Mouse (Mus musculus) spleen, postnatal 14 days (tissue): Measurements from ENCODE around the gene Hsd17b13.
"Not testable (repeated sequence)": the region's sequence is repeated elsewhere in the genome, so short reads cannot be mapped to it uniquely, and the experiment has no call there.

Source experiments
- DNase-seq, 2 experiments: peaks; one replicate each; pipeline ENCODE4 v3.0.0; 2021 to 2022; ENCODE audit warnings: low spot score in 2 of 2

Hsd17b13 gene

DNA sequence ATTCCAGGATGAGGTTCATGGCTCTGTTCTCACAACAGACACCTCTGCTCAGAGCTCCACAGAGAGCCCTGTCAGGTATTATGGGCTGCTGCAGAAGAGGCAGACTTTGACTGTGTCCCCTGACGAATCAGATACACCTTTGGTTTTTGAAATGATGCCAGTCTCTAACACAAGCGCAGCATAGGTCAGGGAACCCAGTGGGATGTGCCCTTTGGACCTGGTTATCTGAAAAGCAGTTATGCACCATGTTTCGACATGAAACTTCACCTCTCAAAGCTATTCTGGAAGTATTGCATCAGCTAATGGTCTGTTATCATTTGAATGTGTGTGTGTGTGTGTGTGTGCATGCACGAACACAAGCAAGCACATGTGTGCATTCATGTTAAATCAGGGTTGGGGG, at the start of gene Hsd17b13:
Hsd17b13 (minus strand) TSS at position 114 of the 400 bp plus-strand sequence.
- DNase-seq: no peak

DNA sequence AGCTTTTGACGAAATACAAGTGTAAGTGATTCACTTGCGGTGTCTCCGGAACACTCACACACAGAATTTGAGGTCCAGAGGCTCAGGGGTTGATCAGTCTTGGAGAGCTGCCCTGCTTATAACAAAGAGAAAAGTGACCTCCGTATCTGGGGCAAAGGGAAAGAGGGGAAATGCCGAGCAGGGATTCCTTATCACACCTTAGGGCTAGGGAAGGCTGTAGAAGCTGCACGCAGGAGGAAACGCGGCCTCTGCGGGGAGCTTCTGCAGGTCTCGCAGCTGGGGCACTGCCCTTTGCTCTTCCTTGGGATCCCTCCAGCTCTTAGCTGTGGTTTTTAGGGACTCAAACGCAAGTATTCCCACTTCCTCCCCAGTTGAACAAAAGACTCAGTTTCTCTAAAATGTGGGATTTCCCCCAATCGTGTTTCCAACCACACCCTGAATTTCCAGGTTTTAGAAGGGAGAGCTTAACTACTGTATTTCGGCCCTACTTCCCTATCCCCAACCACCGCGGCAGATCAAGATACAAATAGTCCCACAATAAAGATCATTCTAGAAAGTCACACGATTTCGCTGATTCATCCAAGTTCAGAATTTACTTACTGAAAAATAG, 48.1 kb upstream of the Hsd17b13 start:
- no peak for DNase-seq

DNA sequence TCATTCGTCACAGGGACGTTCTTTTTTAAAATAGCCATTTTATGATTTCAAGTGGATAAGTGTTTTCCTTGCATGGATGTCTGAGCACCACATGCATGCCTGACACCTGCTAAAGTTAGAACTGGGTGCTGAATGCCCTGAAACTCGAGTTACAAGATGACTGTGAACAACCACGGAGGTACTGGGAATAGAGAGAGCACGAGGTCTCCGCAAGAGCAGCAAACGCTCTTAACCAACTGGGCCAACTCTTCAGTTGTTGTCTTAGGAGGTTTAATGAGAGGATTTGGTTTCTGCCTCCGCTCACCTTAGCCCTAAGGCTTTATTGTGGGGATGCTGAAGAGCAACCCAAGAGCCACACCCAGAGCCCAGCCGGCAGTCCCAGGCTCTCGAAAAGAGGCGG, 47.6 kb upstream of the Hsd17b13 start:
- DNase-seq: no peak

DNA sequence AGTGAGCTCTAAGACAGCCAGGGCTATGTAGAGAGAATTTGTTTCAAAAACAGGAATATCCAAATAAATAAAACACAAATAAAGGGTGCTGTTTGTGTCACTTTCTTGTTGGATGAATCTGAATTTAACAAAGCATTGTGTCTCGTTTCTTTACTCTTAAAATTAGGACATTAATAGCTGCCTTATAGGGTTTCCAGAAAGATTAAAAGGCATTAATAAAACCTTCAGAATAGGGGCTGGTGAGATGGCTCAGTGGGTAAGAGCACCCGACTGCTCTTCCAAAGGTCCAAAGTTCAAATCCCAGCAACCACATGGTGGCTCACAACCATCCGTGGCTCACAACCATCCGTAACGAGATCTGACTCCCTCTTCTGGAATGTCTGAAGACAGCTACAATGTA, 47.0 kb upstream of the Hsd17b13 start:
- not testable (repeated sequence) for DNase-seq

DNA sequence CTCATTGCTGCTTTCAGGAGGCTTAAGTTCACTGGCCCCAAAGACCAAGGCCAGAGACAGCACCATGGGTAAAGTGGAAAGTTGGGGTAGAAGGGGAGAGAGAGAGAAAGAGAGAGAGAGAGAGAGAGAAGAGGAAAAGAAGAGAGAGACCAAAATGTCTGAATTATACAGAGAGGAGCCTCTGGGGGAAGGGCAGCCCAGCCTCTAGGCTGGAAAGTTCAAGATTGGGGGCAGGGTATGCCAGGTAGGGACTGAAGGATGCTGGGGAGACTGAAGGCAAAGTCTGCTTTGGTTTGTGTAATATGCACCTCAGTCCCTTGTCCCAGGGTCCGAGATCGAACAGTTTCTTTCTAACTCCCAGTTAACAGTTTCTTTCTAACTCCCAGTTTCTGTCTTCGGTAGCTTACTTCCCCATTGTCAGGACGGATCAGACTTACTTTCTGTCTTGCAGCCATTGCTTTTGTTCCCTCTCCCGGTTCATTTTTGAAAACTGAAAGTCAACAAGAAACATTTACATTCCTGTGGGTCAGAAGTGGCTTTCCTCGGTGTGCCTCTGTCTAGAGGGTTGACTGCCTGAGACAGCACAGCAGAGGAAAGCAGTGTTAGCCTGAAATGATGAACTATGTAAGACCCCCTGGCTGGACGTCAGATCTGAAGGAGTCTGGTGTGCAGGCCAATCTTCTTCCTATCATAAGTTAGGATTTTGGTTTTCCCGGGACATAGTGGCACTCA, 46.2 kb upstream of the Hsd17b13 start:
- no peak for DNase-seq

DNA sequence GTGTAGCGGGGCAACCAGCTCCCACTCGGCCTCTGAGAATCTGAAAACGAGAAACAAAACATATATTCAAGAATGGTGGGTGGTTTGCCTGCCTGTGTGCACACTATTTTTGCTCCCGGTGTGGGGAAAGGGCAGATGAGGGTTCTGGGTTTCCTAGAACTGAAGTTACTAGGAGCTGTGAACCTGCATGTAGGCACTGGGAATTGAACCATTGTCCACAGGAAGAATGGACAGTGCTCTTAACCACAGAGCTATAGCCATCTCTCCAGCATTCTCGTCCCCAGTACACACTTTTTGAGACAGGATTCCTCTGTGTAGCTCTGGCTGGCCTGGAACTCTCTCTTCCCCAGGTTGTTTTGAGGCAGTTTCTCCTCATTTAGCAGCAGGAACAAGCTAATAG, 45.3 kb upstream of the Hsd17b13 start:
- DNase-seq: no peak

DNA sequence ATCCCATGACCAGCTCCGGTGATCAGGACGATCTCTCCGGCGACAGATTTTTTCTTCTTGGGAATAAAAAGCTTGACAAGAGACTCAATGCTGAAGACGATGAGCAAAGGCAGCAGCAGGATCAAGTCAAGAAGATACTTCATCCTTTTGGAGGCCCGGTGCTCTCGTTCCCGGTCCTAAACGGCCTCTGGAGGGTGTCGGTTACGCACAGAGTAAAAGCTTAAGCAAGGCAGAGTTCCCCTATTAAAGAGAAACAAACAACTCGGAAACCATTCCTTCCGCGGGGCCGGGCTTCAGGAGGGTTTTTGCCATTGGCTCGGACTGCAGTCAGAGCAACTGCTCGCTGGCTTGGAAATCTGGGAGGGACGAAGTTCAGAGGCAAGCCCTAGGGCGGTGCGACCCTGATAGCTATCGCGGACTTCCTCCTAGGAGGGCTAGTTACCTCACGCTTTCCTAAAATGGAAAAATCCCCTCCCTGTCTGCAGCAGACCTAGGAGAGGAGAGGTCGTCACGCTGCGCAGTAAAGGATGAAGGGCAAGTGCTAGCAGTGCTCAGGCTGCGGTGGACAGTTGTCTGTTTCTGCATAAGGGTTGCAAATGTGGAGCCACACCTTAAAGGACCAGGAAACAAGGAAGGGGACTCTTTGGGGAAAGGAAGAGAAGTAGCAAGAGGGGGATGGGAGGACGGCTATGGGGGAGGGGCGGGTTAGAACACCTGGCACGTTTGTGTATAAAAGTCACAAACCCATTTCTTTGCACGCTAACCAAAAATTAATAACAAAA, 44.6 kb upstream of the Hsd17b13 start, which contains the start of gene Hsd17b11:
Hsd17b11 (minus strand) TSS at position 323 of the 782 bp plus-strand sequence.
- DNase-seq: peak; percentile 26 to 44

DNA sequence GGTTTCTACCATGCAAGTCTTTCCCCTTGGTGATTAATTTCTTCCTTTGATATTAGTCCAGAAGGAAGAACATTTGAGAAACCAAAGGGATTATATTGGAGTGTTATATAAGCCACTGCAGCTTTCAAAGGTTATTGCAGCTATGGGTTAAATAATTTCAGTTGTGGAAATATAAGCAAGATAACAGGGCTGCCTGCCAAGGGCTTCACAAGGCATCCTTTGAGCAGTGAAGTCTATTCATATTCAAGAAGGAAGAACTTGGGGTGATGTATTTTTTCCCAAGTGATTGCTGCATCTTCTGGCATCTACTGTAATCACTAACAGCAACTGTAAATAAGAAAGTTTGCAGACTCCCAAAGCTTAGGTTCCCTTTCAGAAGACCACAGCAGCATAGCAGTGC, 34.2 kb upstream of the Hsd17b13 start:
- DNase-seq: no peak

DNA sequence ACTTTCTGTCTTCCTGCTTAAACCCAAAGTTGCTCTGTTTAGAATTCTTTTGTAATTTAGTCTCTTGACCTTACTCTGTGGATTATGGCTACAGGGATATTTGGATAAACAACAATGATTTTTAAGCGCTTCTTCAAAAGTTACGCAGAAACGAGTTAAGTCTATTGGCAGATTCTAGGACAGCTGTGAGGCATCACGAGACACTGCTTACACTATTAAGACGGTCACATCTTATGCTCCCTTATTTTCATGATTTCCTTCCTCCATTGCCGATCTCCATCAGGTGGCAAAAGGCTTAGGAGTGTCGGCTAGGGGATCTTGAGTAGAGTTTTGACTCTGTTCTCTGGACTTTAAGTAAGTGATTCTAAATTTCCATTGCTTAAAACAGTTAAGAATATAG, 33.1 kb upstream of the Hsd17b13 start:
- no peak for DNase-seq

DNA sequence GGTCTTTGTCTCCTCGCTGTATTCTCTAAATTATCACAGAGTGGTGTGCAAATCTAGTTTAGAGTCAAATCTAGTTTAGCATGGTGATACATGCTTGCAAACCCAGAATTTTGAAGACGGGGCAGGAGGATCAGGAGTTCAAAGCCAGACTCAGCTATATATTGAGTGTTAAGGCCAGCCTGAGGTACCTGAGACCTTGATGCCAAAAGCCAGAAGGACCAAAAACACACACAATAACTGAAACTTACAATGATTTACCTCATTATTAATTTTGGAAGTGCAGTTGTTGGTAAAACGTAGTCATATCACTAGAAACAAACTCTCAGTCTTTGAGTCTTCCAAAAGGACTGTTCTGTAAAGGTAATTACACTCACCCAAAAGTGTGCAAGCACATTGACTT, 32.2 kb upstream of the Hsd17b13 start:
- no peak for DNase-seq

DNA sequence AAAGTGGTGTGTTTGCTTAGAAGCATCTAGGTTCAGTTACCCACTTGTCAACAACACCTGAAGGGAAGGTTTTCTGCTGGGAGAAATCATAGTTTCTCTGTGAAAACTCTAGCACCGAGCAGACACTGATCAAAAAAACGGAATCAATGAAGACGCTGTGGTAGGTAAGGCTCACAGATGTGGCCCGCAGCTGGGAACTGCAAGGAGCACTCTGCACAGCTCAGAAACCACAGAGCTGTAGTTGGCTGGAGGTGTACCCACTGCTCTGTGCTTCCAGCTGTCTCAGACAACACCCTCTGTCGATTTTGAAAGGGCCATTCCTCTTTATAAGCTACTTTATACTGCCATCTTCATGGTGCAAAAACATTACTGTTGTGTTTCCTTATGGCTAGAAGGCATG, 30.6 kb upstream of the Hsd17b13 start:
- DNase-seq: no peak

DNA sequence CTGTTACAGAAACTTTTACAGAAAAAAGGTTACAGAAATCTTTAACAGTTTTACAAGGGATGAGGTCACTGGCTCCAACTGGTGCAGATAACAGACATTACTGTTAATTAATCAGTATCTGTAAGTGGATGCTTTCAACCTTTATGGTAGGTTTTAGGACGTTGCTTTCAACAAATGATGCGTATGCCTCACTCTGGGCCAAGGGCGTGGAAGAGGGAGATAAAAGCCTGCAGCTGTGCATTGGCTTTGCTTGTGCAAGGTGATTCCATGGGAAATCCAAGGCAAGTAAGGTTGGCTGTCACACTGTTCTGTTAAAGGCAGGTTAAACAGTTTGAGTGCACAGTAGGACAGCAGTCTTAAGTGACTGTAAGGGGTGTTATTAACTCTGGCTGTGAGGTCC, 29.6 kb upstream of the Hsd17b13 start:
- DNase-seq: no peak

DNA sequence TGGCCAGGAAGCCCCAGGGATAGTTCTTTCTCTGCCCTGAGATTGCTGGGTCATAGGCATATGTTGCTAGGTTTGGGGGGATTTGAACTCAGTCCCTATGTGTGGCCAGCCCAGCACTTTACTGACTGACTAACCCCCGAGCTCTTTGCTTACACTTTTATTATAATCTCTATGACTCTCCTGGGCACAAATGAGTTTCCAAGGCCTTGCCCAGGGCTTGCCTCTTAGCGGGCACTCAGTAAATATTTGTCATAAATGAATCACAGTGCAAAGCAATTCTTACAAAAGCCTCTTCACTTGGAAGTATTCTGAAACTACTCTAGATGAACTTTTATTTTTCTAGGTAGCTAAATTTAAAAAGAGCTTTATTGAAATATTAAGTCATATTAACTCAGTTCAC, 26.7 kb upstream of the Hsd17b13 start:
- no peak for DNase-seq

DNA sequence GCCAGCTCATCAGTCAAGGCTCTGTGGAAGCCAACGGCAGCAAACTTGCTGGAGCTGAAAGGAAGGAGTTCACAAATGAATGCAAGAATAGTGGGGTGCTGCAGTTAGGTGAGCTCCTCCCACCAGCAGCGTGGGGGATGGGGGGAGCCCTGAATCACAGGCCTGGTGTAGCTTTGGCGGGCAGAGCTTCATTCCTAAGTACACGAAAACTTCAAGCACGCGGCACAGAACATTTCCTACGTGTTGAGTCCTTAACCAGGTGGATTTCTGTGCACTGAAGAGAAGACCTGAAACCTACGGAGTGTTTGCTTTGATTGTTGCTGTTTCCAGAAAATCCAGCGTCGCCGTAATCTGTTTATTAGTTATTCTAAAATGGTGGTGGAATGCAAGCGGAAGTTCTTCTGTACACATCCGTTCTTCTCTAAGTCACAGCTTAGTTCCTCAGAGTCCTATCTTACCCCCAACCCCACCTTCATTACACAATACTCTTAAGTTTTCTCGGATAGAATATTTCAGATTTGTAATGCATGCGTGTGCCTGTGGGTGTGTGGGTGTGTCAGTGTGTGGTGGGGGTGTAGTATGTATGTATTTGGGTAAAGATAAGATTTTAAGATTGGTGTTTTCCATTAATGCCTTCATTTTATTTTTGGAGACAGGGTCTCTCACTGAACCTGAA, 26.2 kb upstream of the Hsd17b13 start:
- no peak for DNase-seq

DNA sequence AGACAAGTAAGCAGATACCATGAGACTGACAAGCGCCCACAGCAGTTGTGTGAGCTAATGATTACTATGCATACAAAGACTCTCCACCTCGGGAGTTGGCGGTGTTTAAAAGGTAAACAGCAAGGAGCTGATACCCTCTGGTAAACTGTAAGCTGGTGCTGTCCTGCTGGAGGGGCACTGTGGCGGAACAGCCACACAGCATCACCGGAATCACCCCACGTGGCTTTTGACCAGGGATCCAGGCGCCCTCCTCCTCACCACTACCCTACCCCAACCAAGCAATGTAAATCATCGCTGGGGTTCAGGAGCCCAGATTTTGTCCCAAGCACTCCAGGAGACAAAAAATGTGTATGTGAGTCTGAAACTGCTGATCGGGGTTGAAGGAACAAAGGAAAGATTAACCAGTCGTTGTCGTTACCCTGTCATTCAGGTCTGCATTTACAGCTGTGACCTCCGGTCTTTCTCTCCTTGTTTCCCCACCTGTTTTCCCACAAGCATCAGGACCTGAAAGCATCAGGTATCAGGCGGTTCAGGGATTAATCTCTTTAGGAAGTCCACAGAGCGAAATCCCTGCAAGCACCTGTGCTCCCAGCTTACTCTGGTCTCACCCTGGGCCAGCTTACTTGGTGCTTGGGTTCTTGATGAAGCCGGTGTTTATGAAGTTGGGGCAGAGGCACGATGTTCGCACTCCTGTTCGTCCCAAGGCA, 25.5 kb upstream of the Hsd17b13 start:
- no peak for DNase-seq

DNA sequence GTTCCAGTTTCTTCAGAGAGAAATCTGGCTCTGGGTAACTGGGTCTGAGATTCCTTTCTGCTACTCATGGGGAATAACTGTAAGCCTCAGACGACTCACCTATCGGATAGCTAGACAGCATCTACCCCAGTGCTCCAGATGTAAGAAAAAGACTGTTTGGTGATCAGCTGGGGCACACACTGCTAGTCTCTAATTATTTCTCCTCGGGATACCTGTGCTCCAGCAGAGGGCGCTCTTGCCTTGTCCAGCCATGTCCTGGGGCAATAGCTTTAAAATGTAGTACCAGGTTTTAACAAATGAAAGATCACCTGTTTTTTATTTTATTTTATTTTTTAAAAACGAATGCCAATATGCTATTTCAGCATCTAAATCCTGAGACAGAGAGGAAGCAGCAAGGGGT, 22.5 kb upstream of the Hsd17b13 start:
- DNase-seq: peak; percentile 56 to 78

DNA sequence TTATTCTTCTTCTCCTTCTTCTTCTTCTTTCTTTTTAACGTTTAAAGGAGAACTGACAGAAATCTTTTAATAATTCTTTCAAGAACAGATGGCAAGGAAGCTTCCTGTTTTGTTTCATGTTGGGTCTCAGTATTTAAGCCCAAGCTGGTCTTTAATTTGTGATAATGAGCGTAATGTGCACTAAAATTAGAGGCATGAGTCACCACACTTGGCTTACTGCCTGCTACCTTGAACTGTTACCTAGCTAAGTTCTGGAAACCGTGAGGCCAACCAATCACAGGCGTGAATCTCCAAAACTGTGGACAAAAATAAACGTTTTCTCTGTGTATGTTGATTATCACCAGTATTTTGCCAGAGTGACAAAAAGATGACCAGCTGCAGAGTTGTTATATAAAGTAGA, 21.5 kb upstream of the Hsd17b13 start:
- no peak for DNase-seq

DNA sequence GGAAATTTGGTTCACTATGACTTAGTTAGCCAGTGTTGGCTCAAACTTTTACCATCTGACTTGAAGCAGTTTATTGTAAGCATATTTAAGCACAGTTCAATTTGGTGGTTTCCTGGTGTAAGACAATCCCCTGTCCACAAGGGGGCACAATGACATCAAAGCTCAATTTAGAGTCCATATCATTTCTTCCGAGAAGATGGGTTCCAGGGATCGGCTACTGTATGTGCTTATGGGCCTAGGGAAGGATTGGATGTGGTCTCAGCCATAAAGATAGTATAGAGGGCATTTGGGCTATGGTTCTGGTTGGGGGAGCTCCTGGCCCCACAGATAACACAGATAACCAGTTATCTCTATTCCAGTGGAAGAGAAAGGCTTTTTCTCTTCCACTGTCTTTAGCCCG, 18.0 kb upstream of the Hsd17b13 start:
- no peak for DNase-seq

DNA sequence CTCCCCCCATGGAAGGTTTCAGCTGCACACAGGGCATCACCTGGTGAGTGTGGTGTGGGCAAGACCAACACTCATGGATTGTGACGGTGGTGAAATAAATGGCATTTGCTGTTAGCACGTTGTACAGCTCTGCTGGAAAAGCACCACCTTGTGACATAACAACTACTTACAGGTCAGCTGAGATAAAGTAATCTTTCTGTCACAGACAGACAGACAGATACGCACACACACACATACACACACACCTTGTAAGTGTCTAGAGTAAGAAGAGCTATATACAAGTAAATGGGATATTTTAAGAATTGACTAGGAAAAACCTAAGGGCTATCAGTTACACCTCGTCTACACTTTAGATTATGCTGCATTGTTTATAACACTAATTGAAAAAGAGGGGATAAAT, 17.5 kb upstream of the Hsd17b13 start:
- DNase-seq: no peak

DNA sequence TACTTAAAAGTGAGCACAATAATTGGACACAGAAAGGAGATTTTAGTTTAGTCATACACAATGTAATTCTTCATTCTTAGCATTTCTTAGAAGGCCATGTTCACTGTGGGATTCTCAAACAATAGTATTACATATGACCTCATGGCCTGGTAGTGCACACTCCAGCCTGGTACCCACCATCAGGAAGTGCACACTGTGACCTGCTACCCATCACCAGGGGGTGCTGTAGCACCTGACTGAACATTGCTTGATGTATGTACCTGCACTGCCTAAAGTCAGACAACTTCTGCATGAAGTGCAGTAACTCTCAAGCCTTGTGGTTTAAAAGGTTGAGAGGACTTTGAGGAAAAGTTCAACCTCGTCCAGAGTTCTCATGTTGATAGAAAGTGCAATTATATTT, 16.4 kb upstream of the Hsd17b13 start:
- no peak for DNase-seq

DNA sequence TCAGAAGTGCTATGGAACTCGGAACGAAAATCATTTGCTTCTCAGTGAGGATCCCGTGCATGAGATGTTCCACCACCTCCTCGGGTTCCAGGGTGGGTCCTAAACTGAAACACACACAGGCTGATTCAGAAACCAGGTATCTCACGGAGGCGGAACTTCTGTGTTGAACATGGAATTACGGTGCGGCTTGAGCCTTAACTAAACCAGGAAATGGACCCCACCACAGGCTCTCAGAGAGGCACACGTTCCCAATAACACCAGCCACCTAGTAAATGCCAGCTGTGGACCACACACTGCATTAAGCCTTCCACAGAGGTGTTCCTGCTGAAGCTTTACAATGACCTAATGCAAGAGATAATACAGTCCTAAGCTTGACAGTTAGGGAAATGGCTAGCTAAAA, 15.6 kb upstream of the Hsd17b13 start:
- DNase-seq: no peak
